Mouse (Mus musculus): ENCODE measurements at regions not wholly inside any gene's neighbourhood (a gene's known extent, or its start where the extent isn't known, plus 50 kb on each side); places are given as distances from the start of the nearest gene placed in this dataset.

DNA sequence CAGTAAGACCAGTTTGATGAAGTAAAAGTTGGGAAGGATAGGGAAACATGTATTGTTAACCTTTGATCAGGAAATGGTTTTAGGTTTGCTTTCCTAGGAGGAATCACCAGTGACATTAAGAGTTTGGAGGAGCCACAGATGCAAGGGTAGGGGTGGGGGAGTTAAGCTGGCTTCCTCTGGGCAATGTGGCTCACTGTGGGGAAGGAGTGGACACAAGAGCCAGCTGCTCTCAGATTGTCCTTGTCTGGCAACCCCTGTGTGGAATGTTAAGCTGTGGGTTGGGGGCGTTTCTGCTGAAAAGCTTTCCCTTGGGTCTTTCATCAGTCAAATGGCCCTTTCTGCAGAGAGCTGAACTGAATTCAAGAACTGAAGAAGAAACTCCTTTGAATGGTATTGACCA, 251.1 kb upstream of the Sox11 start:
- DNase-seq, result no peak

DNA sequence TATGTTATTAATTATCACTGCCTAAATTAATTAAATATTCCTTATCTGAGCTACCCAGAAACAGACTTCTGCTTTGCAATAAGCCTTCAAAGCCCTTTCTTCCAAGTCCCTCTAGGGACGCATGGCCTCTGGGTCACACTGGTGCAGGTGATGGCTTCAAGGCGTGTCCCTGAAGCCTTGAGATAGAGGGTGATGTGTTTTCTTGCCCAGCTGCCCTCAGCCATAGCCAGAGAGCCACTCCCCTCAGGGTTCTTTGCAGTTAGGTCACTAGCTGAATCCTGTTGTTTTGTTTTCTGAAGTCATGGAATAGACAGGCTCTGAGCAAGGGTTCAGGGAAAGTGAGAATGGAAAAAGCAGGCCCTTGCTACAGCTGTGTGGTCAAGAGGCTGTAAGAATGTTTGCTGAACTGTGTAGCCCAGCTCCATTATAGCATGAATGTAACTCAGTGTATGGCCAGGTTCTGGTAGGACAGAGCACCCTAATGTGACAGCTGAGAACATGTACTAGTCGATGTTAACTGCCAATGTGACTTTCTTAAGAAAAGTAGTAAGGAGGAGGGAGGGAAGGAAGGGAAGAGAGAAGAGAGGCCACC, 233.8 kb upstream of the Sox11 start:
- no peak for DNase-seq

DNA sequence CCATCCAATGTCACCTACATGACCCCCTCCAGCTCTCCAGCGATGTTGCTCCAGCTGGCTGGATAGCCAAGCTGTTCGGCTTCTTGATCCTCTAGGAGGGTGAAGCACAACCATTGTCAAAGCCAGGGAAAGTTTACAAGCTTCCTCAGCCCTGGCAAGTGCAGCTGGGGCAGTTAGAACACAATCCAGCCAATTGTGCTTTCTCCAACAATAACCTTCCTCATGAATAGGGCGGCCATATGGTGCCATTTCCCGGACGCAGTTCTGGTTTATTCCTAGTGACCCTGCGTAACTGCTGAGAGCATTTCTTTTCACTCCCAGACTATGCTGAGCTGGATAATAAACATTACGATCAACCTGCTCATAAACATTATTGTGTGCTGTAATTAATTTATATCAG, 233.3 kb upstream of the Sox11 start:
- DNase-seq, result no peak

DNA sequence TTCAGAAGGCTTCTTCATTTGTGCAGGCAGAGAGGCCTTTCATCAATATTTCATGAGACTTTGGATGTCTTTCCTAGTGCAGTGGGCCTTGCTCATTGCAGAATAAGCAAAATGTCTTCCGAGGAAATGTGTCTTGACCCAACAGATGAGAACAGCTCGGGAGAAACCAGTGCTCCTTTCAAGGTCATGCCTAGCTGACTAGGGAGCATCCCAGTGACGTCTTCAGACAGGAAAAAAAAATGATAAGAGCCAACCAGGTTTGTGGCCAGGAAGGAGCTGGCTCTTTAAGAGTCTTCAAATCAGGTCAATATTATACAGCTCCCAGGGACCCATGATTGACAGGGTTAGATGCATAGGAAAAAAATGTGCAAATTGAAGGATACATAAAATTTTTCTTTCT, 224.9 kb upstream of the Sox11 start:
- DNase-seq, result no peak

DNA sequence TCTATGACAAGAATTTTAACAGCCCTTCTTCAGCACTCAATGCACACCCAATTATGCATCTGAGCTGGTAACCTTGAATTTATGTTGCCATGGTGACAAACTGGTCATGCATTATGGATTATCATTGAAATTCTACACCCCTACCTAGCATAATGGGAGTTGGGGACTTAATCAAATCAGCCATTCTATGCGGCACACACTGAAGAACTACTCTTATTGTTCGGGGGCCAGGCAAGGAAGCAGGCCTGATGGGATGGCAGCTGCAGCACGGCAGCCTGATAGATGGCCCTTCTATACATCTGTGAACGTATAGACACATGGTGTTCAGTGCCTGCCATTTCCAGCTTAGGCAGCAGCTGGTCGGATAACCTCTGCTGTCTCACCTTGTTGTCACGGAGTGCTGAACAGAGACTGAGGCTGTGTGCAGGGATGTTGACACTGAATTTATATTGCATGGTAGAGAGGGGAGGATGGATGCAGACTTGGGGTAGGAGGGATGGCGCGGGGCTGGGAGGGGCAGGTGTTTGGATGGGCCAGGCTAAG, 223.7 kb upstream of the Sox11 start:
- DNase-seq, result no peak

DNA sequence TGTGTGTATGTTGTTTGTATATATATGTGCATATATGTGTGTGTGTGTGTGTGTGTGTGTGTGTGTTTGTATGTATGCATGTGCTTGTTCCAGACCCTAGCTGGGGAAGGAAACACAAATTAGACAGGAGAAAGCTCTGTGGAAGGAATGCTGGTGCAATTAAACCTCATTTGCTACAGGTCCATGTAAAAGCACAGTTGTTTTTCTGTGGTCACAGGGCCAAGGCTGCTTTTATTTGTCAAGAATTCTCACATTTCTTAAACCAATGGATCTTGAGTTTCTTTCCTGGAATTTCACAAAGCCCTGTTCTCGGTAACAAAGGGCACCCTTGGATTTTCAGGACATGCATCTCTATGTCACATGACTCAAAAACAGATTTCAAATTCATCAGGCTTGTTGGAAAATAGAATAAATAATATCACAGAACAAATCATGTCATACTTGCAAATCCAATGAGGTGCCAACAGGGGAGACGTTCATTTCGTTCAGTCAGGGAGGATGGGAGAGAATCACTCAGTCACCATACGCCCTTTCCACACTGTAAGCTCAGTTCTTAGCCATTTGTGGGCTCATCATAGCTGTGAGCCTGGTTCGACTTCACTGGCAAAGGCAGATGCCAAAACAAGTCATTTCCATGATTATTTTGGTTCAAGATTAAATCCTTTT, 222.4 kb upstream of the Sox11 start:
- DNase-seq, result no peak

DNA sequence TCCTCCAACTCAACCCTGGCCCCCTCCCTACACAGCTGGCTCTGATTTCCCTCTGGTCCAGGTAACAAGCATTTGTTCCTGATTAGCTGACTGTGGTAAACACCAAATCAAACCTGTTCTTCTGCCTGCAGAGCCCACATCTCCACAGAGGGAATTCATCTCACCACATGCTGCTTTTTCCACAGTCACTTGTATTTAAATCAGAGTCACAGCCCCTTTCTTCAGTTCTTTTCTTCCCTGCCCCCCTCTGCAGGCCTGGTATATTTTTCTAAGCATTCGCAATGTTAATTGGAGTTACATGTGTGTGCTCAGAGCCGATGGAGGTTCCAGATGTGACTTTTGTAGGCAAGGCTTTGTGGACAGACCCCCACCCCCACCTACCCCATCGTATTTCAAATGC, 221.5 kb upstream of the Sox11 start:
- no peak for DNase-seq

DNA sequence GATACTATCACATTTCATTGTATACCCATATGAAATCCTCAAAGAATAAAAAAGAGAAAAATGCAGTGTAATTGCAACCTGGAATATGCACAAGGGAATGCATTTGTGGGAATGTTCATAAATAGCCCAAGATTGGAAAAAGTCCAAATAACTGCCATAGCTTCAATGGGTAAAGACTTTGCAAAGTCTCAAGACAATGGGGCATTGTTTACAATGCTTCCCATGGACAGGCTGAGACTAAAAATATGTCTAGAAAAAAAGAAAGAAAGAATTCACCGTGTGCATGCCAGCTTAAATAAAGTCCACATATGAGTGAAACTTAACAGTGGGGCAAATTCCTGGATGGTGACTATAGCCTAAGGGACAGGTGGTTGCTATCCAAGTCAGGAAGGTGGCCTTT, 210.4 kb upstream of the Sox11 start:
- DNase-seq, result no peak

DNA sequence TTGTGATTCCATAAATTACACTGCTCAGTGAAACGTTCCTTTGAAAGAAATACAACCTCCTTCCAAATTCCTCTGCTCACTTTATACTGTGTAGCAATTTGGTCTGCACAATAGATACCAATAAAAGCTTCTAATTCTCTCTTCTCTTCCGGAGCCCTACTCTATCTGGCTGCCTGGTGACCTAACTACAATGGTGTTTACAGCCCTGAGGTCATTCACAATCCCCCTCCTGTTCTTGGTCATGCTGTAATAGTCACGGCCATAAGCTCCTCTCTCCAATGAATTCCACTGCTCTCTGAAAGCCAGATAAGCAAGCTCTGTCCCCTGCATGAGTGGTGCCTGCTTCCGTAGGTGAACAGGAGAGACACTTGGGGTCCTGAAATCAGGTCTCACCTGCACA, 195.8 kb upstream of the Sox11 start:
- no peak for DNase-seq

DNA sequence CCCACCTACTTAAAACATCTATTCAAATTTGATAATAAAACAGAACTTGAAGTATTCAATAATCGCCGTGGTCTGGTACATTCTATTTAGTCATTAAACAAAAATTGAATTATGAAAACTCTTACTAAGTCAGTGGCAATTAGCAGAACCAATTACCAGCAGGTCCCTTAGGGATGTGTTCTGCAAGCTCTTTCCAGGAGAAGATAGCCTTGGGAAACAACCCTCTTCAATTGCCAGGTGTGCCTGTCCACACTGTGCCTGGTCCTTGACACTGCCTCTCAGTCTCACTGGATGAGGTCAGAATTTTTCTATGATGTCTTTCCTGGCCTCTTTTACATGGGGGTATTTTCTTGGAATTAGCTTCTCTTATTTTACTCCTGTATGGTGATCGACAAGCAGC, 195.1 kb upstream of the Sox11 start:
- DNase-seq, result no peak

DNA sequence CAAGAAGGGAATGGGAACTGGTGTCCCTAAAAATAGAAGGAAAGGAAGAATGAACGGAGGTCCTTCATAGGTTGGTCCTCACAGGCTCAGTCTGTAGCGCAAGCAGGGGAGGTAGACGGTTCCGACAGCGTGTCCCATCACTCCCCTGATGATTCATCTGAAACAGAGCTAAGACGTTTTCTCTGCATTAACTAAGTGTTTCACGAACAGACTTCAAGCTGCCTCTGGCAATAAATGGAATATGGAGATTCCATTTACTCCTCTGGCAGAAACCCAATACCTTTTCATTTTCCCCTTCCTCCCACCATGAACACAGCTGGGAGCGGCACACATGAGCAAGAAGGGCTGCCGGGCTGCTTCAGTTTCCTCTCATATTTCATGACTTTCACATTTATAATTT, 194.6 kb upstream of the Sox11 start:
- no peak for DNase-seq

DNA sequence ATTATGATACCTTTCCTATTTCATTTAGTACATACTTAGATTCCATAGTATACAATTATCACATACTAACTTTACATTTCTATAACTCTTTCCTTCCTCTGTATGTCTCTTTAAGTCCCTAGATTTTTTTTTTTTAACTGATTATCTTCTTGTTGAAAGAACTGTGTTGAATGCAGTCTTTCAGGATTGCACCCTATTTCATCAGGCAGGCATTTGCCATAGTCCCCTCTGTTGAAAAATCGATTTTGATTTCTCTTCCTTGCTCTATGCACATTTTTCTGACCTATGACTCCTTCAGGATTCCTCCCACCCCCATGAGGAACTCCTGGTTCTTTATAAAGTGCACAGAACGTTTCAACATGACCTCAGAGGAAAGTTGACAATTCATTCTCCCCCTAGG, 183.2 kb upstream of the Sox11 start:
- no peak for DNase-seq

DNA sequence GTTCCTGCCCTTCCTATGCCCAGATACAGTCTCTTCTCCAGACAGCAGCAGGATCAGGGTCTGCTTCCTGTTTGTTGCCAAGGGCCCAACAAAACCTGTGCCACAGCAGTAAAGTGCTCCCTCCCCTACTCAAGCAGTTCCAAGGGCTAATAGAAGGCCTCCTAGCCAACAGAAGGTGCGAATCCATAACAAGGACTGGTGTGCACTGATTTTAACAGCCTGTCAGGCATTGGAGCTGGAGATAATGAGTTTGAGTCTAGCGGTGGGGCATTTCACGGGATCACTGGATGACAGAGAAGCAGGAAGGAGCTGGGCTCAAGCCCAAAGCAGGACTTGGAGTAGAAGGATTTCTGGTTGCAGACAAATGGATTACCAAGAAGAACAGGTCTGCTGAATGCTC, 170.9 kb upstream of the Sox11 start:
- DNase-seq, result no peak

DNA sequence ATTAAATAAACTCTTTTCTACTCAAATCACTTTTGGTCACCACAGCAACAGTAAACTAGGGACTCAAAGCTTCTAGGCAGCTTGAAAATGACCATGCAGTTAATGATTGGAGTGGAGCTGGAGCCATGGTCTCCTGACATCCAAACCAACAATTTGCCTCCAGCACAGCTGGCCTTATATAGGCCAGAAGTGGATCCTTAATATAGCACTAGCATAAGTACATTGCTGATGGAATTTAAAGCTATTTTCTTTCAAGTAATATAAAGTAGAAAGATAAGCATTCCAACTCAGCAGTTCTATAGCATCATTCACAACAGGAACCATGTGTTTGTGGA, 165.8 kb upstream of the Sox11 start:
- no peak for DNase-seq

DNA sequence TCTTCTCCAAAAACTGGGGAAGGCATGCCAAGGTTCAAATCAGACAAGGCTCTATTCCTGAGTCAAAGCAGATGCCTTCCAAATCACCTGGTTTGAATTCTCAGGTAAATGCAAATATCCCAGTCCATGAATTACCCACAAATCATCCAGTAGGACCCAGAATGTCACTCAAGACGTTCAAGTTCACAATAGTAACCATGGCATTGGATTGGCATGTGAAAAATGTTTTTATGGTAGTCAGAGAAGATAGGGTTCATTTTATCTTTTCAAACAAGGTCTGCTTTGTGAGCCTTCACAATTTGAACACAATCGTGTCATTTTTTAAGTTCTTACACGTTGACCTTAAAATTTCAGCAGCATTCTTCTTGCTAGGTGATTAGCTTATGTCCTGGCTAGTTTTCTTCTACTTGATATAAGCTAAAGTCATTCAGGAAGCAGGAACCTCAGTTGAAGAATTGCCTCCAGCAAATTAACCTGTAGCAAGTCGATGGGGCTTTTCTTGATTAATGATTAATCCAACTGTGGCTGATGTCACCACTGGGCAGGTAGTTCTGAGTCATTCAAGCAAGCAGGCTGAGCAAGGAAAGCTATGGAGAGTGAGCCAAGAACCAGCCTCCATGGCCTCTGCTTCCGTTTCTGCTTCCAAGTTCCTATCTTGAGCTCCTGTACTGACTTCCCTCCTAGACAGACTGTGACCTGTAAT, 165.3 kb upstream of the Sox11 start:
- DNase-seq, result peak; percentile 17

DNA sequence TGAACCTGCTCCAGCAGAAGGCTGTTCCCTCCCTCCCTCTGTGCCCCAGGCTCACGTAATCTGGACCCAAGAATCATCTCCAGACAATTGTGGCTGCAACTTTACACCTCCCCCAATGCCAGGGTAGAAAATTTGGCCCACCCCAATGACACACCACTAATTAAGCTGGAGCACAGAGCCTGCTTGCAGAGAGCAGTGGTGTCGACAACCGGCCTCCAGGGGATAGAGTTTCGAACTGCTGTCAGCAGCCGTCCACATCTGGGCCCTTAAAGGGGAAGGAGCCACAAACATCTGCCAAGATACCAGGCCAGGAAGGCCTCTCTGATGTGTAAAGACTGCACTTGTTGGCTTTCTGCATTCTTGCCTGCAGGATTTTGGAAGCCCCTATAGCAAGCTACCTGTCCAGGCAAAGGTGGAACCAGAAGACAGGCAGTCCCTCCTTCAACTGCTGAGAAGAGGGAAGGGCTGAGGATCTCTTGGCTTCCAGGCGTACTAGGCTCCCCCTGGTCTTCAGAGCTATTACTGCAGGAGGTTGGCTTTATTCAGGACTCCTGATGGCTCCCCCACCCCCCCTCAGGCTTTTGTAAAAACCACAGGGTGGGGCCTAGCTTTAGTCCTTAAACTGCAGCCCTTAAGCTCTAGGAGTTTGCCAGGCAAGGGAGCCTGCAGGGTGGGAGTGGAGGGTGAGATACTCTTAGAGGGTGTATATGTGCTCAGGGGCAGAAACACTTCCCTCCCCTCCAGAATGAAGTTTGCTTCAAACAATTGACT, 160.5 kb upstream of the Sox11 start:
- peak; percentile 5 for DNase-seq

DNA sequence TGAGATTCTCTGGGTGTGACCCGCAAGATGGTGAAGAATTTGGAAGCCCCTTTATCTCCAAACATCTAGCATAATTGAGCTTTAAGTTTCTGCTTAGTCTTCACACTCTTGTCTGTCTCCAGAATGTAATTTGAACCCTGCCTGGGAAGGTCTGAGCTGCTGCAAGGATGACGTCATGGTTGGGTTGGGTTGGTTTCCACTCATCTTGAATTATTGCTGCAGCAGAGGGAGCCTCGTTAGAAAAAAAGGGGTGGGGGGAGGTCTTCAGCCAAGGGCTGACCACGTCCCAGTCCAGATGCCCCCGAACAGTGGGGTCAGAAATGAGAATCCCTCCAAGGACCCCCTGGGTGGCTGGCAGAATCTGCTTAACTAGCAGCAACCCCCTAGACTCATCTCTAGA, 158.1 kb upstream of the Sox11 start:
- DNase-seq, result no peak

DNA sequence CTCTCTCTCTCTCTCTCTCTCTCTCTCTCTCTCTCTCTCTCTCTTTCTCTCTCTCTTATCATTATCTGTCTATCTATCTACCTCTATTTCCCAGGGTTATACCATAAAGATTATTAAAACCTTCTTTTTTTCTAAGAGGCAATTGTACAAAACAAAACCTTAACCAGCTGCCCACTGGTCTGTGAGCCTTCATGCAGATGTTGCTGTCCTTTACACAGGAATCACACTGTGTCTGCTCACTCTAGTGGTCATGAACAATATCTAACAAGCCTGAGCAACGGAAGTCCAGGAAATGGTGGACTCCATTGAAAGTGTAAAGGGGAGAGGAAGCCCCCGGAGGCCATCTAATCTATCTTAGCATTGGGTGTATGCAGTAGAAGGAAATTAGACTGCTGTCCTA, 156.9 kb upstream of the Sox11 start:
- DNase-seq, result no peak

DNA sequence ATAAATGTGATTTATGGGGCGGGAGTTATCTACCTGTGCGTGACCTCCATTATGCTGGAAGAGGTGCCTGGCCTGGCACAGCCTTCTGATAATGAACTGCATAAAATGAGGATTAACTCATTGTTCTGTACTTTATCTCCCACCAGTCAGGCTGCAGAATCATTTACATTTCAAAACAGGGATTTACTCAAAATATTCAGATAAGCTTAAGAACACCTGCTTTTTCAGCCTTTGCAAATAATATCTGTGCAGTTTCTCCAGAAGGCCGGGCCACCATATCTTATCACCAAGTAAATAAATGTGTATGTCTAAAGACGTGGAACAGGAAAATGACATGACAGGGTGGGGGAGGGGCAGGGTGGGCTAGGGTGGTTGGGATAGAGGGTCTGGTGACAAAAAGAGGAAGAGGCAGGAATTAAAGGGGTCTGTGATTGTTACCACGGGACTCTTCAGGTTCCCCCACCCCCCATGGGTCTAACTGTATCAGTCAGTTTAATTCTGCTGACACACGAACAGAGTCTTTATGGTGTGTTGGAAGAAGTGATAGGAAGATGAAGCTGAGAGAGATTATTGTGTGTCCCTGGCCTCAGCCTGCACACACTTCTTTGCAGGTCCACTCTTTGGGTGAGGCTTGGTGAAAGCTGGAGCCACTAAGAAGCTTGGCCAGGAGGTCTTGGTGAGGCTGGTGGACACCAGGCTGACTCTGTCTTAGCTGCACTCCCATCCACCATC, 154.6 kb upstream of the Sox11 start:
- no peak for DNase-seq

DNA sequence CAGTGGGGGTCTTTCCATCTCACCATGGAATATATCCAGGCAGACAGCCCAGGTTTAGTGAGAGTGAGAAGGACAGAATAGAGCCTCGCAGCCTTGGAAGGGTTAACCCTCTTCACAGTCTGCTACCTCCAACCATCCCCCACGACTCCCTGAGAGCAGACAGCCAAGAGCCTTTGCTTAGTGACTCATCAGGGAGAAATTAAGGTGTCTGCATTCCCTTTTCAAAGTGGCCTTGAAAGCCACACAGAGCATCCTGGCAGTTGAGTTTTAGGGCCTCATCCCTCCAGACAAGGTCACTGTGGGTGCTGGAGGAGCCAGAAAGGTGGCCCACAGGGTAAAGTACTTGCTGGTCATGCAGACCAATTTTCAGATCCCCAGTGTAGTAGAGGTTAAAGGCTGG, 149.9 kb upstream of the Sox11 start:
- peak; percentile 30 for DNase-seq

DNA sequence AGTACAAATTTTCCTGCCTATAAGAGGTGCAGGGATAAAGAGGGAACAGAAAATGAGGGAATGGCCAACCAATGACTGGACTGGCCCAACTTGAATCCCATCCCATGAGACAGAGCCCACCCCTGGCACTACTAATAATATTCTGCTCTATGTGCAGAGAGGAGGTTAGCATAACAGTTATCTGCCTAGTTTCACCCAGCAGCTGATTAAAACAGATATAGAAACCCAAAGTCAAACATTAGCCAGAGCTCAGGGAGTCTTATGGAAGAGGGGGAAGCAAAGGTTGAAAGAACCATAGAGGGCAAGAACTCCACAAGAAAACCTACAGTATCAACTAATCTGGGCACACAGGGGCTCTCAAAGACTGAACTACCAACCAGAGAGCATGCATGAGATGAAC, 138.9 kb upstream of the Sox11 start:
- DNase-seq, result no peak

DNA sequence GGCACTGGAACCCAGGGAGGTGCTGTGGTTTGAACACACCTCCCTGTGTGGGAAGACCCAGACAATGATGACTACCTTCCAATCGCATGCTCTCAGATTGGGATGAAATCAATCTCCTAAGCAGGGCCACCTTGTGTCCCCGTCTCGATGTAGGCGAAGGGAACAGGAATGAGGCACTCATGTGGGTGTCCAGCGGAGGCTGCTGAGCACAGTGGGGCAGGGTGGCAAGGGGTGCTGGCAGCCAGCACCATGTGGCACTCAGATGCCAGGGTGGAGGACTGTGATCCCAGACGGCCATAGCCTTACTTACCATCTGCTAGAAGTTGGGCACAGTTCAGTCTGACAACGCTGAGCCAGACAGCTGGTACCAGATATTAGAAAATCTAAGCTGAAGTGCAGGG, 137.2 kb upstream of the Sox11 start:
- DNase-seq, result no peak

DNA sequence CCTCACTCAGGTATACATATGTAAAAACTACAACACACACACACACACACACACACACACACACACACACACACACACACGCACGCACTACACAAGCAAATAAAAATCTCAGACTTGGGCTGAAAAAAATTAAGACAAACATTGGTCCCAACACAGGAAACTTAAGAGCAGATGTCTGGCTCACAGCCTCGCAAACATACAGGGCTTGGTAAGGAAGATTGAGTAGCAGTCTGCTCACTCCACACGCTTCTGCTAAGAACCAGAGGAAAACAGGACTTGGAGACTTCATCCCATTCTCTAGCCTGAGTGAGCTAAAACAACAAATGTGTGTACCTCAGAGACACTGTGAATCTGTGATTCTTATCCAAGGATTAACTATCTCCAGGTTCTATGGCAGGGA, 132.3 kb upstream of the Sox11 start:
- no peak for DNase-seq
